Mouse (Mus musculus): Measurements from ENCODE around the gene Fgfr2. TPM values are rescaled to one million over a fixed set of nuclear protein-coding genes. Genes with fewer than 3 reads are reported as not detected.

Gene Fgfr2
- total RNA-seq, 2 experiments from 2014 or later = 190 to 480 TPM

DNA sequence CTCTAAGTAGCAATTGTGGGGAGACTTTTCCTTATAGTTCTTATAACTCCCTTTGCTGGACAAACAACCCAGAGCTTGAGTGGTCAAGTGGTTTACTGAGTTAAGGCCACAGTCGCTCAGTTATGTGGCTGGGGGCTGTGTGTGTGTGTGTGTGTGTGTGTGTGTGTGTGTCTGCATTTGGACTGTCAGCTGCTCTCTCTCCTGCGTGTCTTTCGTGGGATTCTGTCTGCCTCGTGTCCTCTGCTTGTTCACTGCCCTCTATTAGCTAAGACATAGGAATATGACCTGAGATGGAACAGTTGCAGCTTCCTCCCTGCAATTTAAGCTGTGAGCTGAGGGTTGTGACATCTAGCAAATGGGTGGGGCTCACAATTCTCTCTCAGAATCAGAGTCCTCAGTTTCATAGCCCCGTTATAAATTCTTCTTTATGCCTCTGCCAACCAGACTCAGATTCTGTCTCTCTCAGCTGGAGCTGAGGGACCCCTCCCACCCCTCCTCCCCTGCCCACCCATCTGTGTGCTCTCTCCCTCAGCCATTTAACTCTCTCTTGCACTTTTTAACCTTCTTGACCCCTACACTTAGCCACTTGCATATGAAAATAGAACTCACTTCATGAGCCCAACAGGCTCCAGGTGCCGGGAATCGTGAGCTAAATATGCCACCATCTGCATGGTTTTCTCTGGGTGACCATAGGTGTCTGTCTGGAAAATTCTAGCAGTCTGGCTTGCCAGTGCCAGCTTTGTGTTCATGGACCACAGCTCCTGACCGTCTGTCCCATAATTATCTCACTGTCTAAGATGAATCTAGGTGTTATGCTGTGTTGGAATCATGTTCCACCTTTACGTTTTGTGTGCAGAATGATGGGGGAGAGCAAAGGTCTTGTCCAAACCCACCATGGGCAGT, 2413.5 kb downstream of the Fgfr2 start:
- no peak for DNase-seq

DNA sequence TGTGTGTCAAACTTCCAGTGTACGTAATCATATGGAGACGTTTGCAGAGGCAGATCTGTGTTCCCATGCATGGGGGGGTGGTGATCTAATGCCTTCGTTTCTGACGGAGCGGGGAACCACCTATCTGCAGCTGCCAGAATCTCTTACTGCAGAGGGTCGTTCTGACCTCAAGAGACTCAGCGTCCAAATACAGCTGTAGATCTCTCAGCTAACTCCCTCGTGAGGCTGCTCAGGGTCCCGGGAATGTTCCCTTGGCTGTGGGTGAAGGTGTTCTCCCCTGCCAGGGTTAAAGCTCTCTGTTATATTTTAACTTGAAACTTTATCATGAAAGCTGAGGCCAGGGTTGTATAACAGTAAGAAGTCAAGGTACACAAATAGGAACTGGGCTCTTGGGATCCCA, 2414.2 kb downstream of the Fgfr2 start:
- DNase-seq = no peak

DNA sequence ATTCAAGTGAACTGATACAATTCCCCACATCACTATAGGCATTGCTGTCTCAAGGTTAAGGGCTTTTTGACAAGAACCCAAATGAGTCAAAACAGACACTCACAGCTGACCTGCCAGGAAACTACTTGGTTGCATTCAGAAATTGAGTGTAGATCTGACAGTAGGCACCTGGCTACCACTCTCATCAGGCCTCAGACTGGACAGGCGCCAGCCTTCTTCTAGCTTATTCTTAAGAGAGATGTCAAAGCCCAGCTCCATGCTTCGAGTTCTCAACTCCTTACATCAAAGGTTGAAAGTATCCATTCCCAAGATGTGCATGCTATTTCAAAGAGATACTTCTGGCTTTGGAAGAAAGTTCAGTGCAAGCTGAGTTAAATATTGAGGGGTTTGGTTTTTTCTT, 2417.9 kb downstream of the Fgfr2 start:
- DNase-seq = no peak

DNA sequence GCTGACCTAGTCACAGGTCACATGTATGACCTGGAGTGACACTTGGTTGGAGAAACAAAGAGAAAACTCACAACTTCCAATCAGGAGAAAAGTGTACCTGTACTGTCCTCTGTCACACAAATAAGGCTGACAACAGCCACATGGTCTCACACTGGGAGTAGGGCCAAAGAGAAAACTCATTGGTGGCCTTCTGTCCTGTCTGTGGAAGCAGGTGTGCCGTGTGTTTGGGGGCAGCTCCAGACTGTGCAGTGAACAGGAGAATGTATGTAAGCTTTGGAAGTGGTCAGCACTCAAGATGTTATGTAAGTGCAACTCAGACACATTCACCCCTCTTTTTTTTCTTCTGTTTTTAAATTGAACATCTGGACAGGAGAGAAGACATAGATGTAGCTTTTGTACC, 2421.8 kb downstream of the Fgfr2 start:
- no peak for DNase-seq

DNA sequence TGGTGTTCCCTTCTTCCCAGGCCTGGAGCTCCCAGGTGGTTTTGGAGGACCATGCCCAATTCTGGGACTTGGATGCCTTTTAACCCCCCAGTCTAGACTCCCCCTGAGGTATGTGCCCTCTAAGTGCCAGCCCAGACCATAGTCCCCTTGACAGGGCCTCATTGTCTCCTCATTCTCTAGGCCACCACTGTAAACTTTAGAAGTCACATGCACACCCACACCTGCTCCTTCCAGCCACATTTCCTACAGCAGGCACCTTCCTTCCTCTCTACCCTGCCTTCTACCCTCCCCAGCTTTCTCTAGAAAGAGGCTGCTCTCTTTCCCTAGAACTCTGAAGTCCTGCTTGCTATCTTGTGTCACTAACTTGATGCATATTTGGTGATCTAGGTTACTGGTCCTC, 2424.7 kb downstream of the Fgfr2 start:
- no peak for DNase-seq

DNA sequence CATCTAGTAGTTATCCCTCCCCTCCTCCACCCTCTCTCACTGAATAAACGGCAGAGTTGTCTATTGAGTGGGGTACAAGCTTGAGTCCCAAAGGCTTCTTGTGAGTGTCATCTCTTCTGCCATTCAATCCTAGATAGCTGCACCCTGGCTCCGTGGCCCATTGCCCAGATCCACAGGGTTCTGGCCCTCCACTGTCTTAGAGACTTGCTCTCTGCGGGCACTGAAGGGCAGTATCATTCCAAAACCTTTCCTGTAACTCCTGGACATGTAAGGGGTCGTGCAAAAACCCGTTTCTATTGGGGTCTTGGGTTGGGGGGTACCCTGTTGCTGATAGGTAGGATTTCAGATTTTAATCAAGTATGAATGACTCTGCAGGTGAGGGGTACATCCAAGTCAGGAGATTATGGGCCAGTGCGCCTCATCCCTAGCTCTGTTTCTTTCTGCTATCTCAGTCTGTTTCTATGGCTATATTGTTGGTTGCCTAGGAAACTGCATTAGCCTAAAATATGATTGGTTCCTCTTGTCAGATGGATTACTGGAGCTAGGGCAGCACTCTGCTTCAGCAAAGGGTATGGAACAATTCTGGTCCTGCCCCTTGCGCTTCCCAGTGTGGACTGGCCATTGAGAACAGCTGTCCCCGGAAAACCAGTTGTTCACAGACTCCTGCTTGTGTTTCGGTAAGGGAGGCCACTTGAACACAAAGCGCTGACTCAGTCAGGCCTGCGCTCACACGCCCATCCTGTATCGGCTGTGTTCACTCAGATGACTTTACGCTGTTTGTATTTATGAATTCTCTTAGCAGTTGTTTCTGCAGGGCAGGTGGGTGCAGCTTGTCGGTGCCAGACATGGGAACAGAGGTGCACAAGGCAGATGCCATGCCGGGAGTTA, 2426.6 kb downstream of the Fgfr2 start:
- DNase-seq = no peak

DNA sequence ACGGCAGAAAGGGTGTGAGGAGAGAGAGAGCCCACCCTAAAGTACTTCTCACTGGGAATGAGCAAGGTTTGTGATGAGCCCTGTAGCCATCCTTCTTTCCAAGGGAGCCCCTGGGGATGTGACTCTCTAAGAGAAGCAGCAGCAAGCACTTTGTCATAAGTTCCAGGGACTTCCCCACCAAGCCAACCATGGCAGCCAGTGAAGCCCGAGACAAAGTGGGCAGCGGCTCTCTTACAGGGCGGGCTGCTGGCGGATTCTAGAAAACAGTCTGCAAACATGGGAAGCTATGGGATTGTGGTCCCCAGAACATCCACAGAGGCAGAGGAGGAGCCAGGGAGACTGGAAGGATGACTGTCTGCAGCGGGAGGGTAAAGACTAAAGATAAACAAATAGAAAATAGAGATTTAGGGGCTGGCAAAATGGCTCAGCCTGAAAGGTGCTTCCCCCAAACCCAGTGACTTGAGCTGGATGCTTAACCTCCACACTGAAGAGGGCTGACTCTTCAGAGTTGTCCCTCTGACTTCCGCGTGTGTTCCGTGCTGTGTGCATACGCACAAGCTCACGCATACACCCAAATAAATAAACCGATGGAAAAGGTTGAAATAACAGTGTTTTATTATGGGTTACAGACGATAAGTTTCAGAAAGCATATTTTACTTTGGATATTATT, 2427.3 kb downstream of the Fgfr2 start:
- no peak for DNase-seq

DNA sequence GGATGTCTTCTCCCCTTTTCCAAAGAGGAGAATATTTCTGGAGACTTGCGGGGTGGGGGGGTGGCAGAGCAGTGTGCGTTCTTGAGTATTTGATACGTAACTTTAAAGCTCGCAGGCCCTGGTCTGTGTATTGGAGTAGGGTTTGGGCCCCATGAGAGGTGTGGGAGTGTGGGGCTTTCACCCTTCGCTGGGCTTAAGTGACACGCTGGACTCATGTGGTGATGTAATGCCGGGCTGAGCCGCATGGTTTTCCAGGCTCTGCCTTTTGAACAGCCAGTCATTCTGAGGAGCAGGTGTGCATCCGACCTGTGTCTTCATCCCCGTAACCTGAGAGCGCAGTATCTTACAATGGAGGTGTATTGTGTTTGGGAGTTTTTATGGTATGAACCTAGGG, 2429.4 kb downstream of the Fgfr2 start:
- DNase-seq = no peak

DNA sequence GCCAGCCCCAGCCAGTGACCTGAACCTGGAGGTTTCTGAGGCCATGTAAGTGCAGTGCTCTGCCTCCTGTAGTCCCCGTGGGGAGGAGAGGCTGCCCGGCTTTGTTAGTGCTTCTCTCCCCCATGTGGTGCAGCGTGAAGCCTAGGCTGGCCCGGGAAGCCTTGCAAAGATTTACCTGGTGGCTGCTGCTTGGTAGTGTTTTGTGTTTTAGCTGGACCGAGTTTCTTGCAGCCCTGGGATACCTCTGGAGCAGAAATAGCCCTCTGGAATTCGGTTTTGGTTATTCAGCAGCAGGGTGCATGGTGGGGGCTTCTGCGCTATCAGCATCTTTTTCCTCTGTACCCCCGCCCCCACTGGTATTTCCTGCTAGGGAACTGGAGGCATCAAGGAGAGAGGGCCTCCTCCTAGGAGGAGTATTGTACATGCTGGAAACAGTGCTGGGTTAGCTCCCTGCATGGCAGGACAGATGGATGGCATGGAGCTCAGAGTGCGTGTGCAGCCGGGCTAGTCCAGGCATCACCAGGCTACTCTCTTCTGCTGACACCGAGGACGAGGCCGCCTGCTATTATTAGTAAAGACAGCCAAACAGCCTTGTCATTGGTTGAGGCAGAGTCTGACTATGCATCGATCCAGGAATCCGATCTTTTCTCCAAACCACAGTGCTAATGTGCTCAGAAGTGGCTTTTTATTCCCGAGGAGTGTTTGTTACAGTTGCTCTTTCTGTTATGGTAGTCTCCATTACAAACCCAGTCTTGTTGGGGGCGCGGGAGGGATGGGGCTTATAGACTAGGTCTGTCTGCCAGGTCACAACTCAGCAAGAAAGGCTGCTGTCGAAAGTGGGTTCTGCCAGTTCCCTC, 2430.0 kb downstream of the Fgfr2 start:
- DNase-seq = no peak

DNA sequence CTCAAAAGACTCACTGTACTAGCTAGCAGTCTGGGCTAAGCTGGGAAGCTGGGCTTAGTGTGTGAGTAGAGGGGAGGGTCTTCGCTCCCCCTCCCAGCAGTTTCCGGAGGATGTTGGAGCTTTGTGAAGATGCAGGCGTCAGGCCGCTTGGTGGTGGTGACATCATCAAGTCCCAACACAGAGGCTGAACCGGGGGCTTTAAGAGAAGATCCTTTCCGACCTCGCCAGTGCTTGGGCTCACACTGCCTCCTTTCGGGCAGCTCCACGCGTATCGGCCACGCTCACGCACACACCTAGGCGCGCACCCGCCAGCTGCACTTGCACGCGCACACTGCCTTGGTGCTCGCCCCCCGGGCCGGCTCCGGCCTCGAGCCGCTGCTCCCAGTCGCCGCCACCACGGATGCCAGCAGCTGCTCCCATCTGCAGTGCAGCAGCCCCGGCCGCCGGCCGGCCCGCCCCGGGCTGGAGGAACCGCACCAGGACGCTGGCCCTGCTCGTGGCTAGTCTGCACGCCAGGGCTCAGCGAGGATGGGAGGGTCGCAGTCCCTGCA, 2430.7 kb downstream of the Fgfr2 start:
- DNase-seq = peak; percentile 52 to 71

DNA sequence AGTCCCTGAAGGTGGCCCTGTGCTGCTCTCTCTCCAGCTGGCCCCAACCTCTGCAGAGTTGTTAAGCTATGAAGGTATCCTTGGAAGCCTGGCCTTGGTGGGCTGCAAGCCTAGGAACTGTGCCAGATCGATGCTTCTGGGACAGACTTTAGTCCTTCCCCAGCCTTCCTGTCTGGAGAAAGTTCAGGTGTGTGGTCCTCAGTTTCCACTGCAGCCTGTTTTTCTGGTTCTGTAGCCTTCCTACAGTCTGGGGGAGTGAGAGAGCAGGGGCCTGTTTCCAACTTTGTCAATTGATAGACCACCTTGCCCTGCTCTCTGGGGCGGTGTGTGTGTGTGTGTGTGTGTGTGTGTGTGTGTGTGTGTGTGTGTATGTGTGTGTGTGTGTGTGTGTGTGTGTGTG, 2431.2 kb downstream of the Fgfr2 start:
- no peak for DNase-seq

DNA sequence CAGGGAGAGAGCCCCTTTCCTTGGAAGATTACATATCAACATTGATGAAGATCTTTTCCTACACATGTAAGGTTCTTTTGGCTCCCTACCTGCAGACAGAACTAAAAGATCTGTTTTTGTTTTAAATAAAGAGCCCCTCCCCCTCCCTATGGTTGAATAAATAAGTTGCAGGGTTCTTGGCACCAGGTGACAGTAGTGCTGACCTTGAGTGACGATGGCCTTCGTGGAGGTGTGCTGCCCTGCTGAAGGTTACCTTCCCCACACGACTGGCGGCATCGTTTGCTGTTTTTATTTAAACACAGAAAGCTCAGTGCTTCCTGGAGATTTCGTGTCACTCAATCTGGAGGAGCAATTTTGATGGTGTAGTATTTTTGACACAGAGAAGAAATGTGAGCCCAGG, 2432.3 kb downstream of the Fgfr2 start:
- DNase-seq = no peak

DNA sequence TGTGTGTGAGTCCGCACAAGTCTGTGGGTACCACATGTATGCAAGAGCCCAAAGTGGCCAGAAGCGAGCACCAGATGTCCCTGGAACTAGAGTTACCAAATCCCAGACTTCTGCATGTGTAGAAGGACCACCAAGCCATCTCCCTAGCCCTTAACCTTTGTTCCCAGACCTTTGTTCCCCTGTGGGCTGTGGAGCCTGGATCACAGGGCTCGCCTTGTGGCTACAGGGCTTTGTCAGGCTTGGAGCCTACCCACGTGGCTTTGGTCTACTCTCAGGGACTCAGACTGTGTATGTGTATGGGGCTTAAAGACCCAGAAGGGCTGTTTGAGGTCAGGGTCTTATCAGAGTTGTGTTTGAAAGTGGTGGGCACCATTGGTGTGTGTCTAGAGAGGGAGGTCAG, 2434.5 kb downstream of the Fgfr2 start:
- DNase-seq = no peak

DNA sequence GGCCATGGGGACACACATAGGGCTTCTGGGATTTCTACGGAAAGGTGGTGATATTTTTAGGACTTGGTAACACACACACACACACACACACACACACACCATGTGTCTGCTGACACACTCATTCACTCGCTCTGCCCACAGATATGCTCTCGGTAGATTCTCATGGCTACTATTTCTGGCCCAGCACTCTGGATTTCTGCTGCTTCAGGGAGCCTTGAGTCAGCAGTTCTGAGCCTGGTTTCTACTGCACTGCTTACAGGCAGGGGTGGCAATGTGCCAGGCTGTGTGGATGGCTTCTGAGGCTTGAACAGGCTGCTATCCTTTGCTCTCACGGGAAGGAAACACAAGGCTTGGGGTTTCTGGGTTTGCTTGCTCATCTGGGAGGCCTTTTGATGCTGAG, 2441.4 kb downstream of the Fgfr2 start:
- DNase-seq = peak; percentile 63 to 76

DNA sequence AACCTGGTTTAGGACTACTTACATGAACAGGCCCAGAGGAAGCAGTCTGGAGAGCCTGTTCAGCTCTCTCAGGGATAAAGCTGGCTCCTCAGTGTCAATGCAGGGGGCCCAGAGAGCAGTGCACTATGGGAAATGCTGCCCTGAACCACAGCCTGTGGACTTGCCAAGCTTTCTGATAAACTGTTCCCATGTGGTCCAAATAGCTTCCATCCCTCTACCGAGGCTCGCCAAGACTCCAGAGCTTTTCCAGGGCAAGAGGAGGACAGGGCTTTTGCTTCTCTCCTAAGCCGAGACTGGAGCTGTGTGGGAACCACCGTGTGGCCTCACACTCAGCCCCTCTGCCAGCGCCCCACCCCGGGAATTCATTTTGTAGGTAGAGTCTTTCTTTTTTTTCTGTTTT, 2444.7 kb downstream of the Fgfr2 start:
- no peak for DNase-seq

DNA sequence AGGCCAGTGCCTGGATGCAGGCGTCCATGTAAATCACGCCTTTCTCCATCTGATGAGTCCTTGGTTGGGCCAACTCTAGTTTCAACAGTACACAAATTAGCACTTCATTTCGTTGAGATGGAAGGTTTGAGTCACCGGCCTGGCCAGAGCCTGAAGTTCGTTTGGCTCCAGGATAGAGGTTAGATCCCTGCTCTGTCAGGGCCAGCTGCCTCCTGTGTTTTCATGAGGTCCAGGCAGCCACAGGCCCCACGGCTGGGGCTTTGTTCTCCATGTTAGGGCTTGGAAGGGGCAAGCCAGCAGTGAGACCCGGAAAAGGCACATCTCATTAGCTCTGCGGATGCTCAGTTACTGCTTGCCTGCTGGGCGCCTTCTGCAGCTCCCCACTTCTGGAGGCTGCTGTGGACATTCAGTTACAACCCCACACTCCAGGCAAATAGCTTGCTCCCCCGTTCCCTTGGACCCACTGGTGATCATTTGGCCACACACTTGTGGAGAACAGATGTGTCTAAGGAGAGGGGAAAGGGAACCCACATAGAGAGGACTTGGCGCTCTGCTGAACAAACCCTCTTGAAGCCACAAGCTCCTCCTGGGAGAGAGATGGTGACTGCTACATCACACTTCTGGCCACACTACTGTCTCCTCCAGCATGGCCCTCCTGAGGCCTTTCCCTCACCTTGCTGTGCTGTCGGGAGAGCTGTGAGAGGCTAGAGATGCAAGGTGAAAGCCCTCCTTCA, 2445.4 kb downstream of the Fgfr2 start:
- DNase-seq = no peak

DNA sequence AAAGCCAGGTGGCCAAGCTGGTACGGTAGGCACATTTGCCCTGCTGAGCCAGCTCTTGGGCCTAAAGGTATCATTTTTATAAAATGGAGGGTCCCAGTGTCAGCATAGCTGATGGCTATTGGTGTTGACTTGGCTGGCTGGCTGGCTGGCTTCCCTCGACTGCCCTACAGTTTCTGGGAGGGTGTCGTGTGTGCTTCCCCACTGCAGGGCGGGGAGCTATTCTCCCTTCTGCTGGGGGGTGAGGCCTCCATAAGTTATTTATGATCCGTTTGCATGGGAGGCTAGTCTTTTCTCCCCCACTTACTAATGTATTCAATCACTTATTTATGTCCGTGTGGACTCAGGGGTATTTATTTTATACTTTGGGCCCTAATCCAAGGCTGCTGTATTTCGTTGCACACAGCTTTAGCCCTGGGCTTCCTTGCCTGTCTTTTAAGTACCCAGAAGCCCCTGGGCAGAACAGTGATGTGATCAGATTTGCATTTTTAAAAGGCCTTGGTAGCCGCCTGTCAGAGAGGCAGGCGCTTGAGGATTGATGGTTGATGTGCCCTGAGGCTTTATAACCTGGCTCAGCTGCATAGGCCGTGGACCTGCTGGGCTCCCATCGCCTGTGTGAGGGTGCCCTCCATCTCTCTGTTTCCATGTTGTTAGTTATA, 2446.1 kb downstream of the Fgfr2 start:
- DNase-seq = no peak

DNA sequence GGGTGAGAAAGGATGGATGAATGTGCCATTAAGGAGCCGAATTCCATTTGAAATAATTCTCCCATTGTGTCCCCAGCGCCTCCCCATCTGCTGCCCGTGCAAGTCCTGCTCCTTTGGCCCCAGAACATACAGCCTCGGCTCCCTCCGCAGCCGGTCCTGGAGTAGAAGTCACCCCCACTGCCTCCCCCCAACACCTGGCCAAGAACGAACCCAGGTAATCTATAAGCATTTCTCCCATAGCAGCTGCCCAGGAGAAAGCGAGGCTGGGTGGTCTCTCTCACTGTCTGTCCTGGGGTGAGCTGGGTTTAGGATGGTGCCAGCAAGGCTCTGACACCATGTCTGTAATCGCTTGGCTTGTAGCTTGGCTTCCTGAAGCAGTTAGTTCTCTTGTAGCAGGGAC, 2448.6 kb downstream of the Fgfr2 start:
- no peak for DNase-seq

DNA sequence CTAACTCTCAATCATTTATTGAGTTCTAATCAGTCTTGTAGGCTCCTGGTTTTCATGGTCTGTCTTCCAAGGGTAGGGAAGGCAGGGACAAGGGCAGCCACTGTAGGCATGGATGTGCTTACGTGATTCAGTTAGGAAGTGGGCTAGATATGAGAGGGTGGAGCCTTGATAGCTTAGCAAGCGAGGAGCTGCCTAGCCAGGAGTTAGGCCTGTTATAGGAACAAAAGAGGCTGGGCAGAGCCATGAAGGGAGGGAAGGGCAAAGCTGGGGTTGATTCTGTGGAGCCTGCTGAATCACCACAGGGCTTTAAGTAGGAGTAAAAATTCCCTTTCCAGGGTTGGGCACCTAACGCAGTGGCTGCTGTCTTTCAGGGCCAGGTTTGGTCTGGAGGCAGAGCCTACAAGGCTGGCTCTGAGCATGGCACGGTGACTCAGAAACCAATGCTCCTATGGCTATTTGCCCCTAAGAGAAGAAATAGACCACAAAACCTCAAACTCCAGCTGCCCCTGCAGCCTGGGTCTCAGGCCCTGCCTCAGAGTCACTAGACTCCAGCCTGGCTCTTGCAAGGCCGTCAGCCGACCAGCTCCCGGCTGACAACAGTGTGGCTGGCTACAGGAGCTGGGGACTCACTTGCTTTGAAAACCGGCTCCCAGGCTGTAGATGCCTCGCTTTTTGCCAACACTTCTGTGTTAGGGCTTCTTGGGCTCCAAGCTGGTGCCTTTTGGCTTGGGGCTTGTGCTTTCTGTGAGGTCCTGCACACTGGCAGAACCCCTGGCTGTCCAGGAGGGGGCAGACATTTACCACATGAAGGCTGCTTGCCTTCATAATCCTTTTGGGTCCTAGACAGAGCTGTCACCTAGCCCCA, 2449.7 kb downstream of the Fgfr2 start:
- peak; percentile 52 to 60 for DNase-seq

Measured in adrenal gland, postnatal 36 days (tissue).